Comparison of ENCODE assay signal across 8 mouse cellular contexts in genomic region chr15:81811599-81811996, GRCm38 (mm10). TPM values are rescaled to one million over a fixed set of nuclear protein-coding genes. Genes with fewer than 3 reads are reported as not detected.
DNase-seq lines count a peak whose midpoint lies in the region; ATAC-seq and TF ChIP-seq lines count a peak whose summit lies in the region.

No protein-coding gene starts in this region.

- under 1% methylated on average over 20 of the region's 26 CpGs for WGBS in neural tube, embryonic 11.5 days
- WGBS in limb, embryonic 10.5 days = under 1% methylated on average over 24 of the region's 26 CpGs
- WGBS in olfactory bulb, adult 2 months = under 1% methylated on average over 26 of the region's 26 CpGs

- H3K4me2 ChIP-seq in neural tube, embryonic 11.5 days (ENCODE audit: low read depth) = peak overlapping the region; percentile 85

- H3K27ac ChIP-seq in neural tube, embryonic 11.5 days (ENCODE audit: low read depth, low read length) = 0 out of 2 replicates have a peak overlapping the region, but pooled peaks have one; percentile 11
- H3K27ac ChIP-seq in limb, embryonic 10.5 days = peak overlapping the region; percentile 91
- peak overlapping the region; percentile 74 for H3K27ac ChIP-seq in olfactory bulb, adult 2 months (ENCODE audit: insufficient read depth, low read depth, low read length)

- H3K27me3 ChIP-seq in neural tube, embryonic 11.5 days (ENCODE audit: control insufficient read depth, insufficient read depth, low read length) = no peaks in the 10 kb centered on the region
- H3K27me3 ChIP-seq in limb, embryonic 10.5 days (ENCODE audit: low read depth, poor library complexity, severe bottlenecking) = 0 out of 2 replicates have a peak, but pooled peaks cover 3% of the 10 kb centered on the region

- H3K9ac ChIP-seq in neural tube, embryonic 11.5 days (ENCODE audit: low read length) = peak overlapping the region; percentile 61

- no peak for TF ChIP-seq POLR2A in olfactory bulb, adult 2 months (IDR thresholded peaks at IDR 0.05; ENCODE audit: insufficient read depth, low read depth, low read length)

- H3K9me3 ChIP-seq in neural tube, embryonic 11.5 days (ENCODE audit: control insufficient read depth, low read length) = no peaks in the 10 kb centered on the region
- no peaks in the 10 kb centered on the region for H3K9me3 ChIP-seq in limb, embryonic 10.5 days (replicated peaks)

- ATAC-seq in neural tube, embryonic 11.5 days (ENCODE audit: insufficient read depth, low FRiP score, low TSS enrichment) = peak; percentile 21

- peak; percentile 84 for DNase-seq in adrenal gland, postnatal 10 days
- no peak for DNase-seq in adrenal gland, postnatal 4 days (ENCODE audit: low spot score in 2 of 2)
- no peak for DNase-seq in neural tube, embryonic 11.5 days (ENCODE audit: low spot score)
- DNase-seq in neural tube, embryonic 10.5 days (ENCODE audit: extremely low spot score, low spot score) = no peak
- DNase-seq in limb, embryonic 10.5 days (ENCODE audit: low spot score) = peak; percentile 86
- no peak for DNase-seq in ovary, postnatal 14 days (ENCODE audit: low spot score)
- no peak for DNase-seq in spleen, adult 18-20 months

- H3K4me1 ChIP-seq in neural tube, embryonic 11.5 days (ENCODE audit: control insufficient read depth, insufficient read depth, low read length) = peaks cover 10% of the 10 kb centered on the region
- peaks cover 37% of the 10 kb centered on the region for H3K4me1 ChIP-seq in limb, embryonic 10.5 days
- H3K4me1 ChIP-seq in olfactory bulb, adult 2 months (ENCODE audit: control insufficient read depth, insufficient read depth, low read length) = peaks cover 18% of the 10 kb centered on the region

- peak overlapping the region; percentile 70 for H3K4me3 ChIP-seq in neural tube, embryonic 11.5 days (ENCODE audit: low read depth, low read length)
- H3K4me3 ChIP-seq in limb, embryonic 10.5 days = peak overlapping the region; percentile 87
- peak overlapping the region; percentile 75 for H3K4me3 ChIP-seq in olfactory bulb, adult 2 months (ENCODE audit: insufficient read depth, low read depth, low read length)

- TF ChIP-seq CTCF in olfactory bulb, adult 2 months (IDR thresholded peaks at IDR 0.05; ENCODE audit: insufficient read depth, low read depth, low read length) = no peak

- H3K36me3 ChIP-seq in neural tube, embryonic 11.5 days (ENCODE audit: control insufficient read depth, insufficient read depth, low read length) = peaks cover 2% of the 10 kb centered on the region; the same call in 1 of the 2 replicates
- peaks cover 19% of the 10 kb centered on the region for H3K36me3 ChIP-seq in limb, embryonic 10.5 days

RNA-seq across cellular contexts. Expression of gene Tef, which starts 9.4 kb away (rescaled TPM):
- 10 to 100 TPM; 68.4 to 74.1 TPM for total RNA-seq in adrenal gland, postnatal 10 days (2021)
- 10 to 100 TPM; 84.6 to 86.1 TPM for total RNA-seq in adrenal gland, postnatal 4 days (2021)
- 13.7 and 14.1 TPM in 2 replicates for polyA plus RNA-seq in neural tube, embryonic 11.5 days (2014; fragmentation: Nextera tagmentation; extraction: Ambion mirVana)
- 13.4 and 16.5 TPM in 2 replicates for polyA plus RNA-seq in limb, embryonic 10.5 days (2016; fragmentation: Nextera tagmentation; extraction: Ambion mirVana)
- 278 TPM in 1 of 2 replicates, not detected in the other for polyA plus RNA-seq in olfactory bulb, adult 2 months (2012; ENCODE audit: insufficient read depth, insufficient read length, low replicate concordance, missing spikeins)

RNA-seq across cellular contexts. Expression of gene Tob2, which starts 47.0 kb away (rescaled TPM):
- 100 to 1,000 TPM; 108 to 183 TPM for total RNA-seq in adrenal gland, postnatal 10 days (2021)
- total RNA-seq in adrenal gland, postnatal 4 days (2021) = 10 to 100 TPM; 66.2 to 67.2 TPM
- 15.8 and 15.9 TPM in 2 replicates for polyA plus RNA-seq in neural tube, embryonic 11.5 days (2014; fragmentation: Nextera tagmentation; extraction: Ambion mirVana)
- 18.3 and 19.8 TPM in 2 replicates for polyA plus RNA-seq in limb, embryonic 10.5 days (2016; fragmentation: Nextera tagmentation; extraction: Ambion mirVana)
- not detected in 2 replicates for polyA plus RNA-seq in olfactory bulb, adult 2 months (2012; ENCODE audit: insufficient read depth, insufficient read length, low replicate concordance, missing spikeins)

Comparison
In these comparisons a context has a peak if more than half of its experiments do, and no peak if none do; other contexts are left out.
1. DNase-seq: peak in adrenal gland, postnatal 10 days (single experiment) and limb, embryonic 10.5 days (single experiment); none in adrenal gland, postnatal 4 days (0 of 2), neural tube, embryonic 11.5 days (single experiment), neural tube, embryonic 10.5 days (single experiment), ovary, postnatal 14 days (single experiment) and spleen, adult 18-20 months (0 of 2).
2. H3K27ac ChIP-seq: peak in every context shown above with its lines; median percentile 91 in limb, embryonic 10.5 days; 74 in olfactory bulb, adult 2 months; 11 in neural tube, embryonic 11.5 days.
3. Peak in every context shown above with its lines, with median percentiles within 50 percentile points of each other: H3K4me3 ChIP-seq.